Mouse (Mus musculus): ENCODE measurements at regions not wholly inside any gene's neighbourhood (a gene's known extent, or its start where the extent isn't known, plus 50 kb on each side); places are given as distances from the start of the nearest gene placed in this dataset.

GRCm38 (mm10) chr11:44052481-44052880, 151.5 kb upstream of the Adra1b start:
- H3K9ac ChIP-seq (replicated peaks), result no peak overlapping the region
- ATAC-seq (ENCODE audit: low FRiP score), result no peak
- H3K4me1 ChIP-seq, result no peaks in the 10 kb centered on the region
- no peak overlapping the region for H3K4me2 ChIP-seq
- H3K36me3 ChIP-seq, result no peaks in the 10 kb centered on the region
- no peak overlapping the region for H3K4me3 ChIP-seq (replicated peaks)
- no peaks in the 10 kb centered on the region for H3K27me3 ChIP-seq (replicated peaks)
- WGBS, result 90% methylated on average over 5 of the region's 5 CpGs
- no peaks in the 10 kb centered on the region for H3K9me3 ChIP-seq (replicated peaks)
- no peak overlapping the region for H3K27ac ChIP-seq (replicated peaks)

- Histone ChIP-seq H3K27me3 (replicated peaks) (no peaks in the 10 kb centered on the region), H3K9ac (replicated peaks) (no peak overlapping the region), H3K4me2 (no peak overlapping the region), H3K9me3 (replicated peaks) (no peaks in the 10 kb centered on the region), H3K36me3 (no peaks in the 10 kb centered on the region), H3K27ac (replicated peaks) (no peak overlapping the region), H3K4me3 (replicated peaks) (no peak overlapping the region), H3K4me1 (no peaks in the 10 kb centered on the region)
- WGBS, result 93% methylated on average over 1 of the region's 1 CpGs
- ATAC-seq (ENCODE audit: low FRiP score), result no peak
These were observed 161.4 kb upstream of the Adra1b start for GRCm38 (mm10) chr11:44062446-44062845.

- Histone ChIP-seq H3K4me3 (replicated peaks) (no peak overlapping the region), H3K4me2 (no peak overlapping the region), H3K9ac (replicated peaks) (no peak overlapping the region), H3K4me1 (no peaks in the 10 kb centered on the region), H3K36me3 (no peaks in the 10 kb centered on the region), H3K27ac (replicated peaks) (no peak overlapping the region), H3K27me3 (replicated peaks) (no peaks in the 10 kb centered on the region), H3K9me3 (replicated peaks) (no peaks in the 10 kb centered on the region)
- 93% methylated on average over 2 of the region's 2 CpGs for WGBS
- ATAC-seq (ENCODE audit: low FRiP score), result no peak
These were observed 165.2 kb upstream of the Adra1b start for GRCm38 (mm10) chr11:44066176-44066575.

- H3K9ac ChIP-seq (replicated peaks), result no peak overlapping the region
- ATAC-seq (ENCODE audit: low FRiP score), result no peak
- 79% methylated on average over 3 of the region's 3 CpGs for WGBS
- no peaks in the 10 kb centered on the region for H3K4me1 ChIP-seq
- H3K4me3 ChIP-seq (replicated peaks), result no peak overlapping the region
- no peak overlapping the region for H3K4me2 ChIP-seq
- H3K27me3 ChIP-seq (replicated peaks), result no peaks in the 10 kb centered on the region
- H3K27ac ChIP-seq (replicated peaks), result no peak overlapping the region
- H3K9me3 ChIP-seq (replicated peaks), result no peaks in the 10 kb centered on the region
- H3K36me3 ChIP-seq, result no peaks in the 10 kb centered on the region
These were observed 182.7 kb upstream of the Adra1b start for GRCm38 (mm10) chr11:44083716-44084115.

GRCm38 (mm10) chr11:44086951-44087350, 185.9 kb upstream of the Adra1b start:
- no peak overlapping the region for H3K27ac ChIP-seq (replicated peaks)
- H3K27me3 ChIP-seq (replicated peaks), result no peaks in the 10 kb centered on the region
- H3K4me2 ChIP-seq, result no peak overlapping the region
- ATAC-seq (ENCODE audit: low FRiP score), result no peak
- no peaks in the 10 kb centered on the region for H3K4me1 ChIP-seq
- H3K9me3 ChIP-seq (replicated peaks), result no peaks in the 10 kb centered on the region
- no peaks in the 10 kb centered on the region for H3K36me3 ChIP-seq
- no peak overlapping the region for H3K9ac ChIP-seq (replicated peaks)
- 74% methylated on average over 2 of the region's 2 CpGs for WGBS
- H3K4me3 ChIP-seq (replicated peaks), result no peak overlapping the region

- no peak overlapping the region for H3K27ac ChIP-seq (replicated peaks)
- WGBS, result 90% methylated on average over 9 of the region's 9 CpGs
- no peak for ATAC-seq (ENCODE audit: low FRiP score)
These were observed 188.5 kb upstream of the Adra1b start for GRCm38 (mm10) chr11:44089514-44089913.

GRCm38 (mm10) chr11:44095280-44095679, 194.3 kb upstream of the Adra1b start:
- H3K36me3 ChIP-seq, result no peaks in the 10 kb centered on the region
- no peak overlapping the region for H3K9ac ChIP-seq (replicated peaks)
- H3K4me2 ChIP-seq, result no peak overlapping the region
- no peak for ATAC-seq (ENCODE audit: low FRiP score)
- no peaks in the 10 kb centered on the region for H3K27me3 ChIP-seq (replicated peaks)
- H3K9me3 ChIP-seq (replicated peaks), result no peaks in the 10 kb centered on the region
- H3K4me3 ChIP-seq (replicated peaks), result no peak overlapping the region
- H3K27ac ChIP-seq (replicated peaks), result no peak overlapping the region
- WGBS, result 80% methylated on average over 4 of the region's 4 CpGs
- no peaks in the 10 kb centered on the region for H3K4me1 ChIP-seq

More at GRCm38 (mm10) chr11:44089514-44089913, 188.5 kb upstream of the Adra1b start:
- Histone ChIP-seq H3K27me3 (replicated peaks) (no peaks in the 10 kb centered on the region), H3K4me2 (no peak overlapping the region), H3K4me1 (no peaks in the 10 kb centered on the region), H3K4me3 (replicated peaks) (no peak overlapping the region), H3K36me3 (no peaks in the 10 kb centered on the region), H3K9me3 (replicated peaks) (no peaks in the 10 kb centered on the region), H3K9ac (replicated peaks) (no peak overlapping the region)

- Histone ChIP-seq H3K36me3 (no peaks in the 10 kb centered on the region), H3K4me1 (peaks cover 8% of the 10 kb centered on the region; the same call in 1 of the 2 replicates), H3K27me3 (replicated peaks) (no peaks in the 10 kb centered on the region), H3K4me2 (no peak overlapping the region), H3K27ac (replicated peaks) (peak overlapping the region; percentile 46; the same call in 1 of the 2 replicates), H3K4me3 (replicated peaks) (no peak overlapping the region), H3K9ac (replicated peaks) (no peak overlapping the region), H3K9me3 (replicated peaks) (no peaks in the 10 kb centered on the region)
- WGBS, result 57% methylated on average over 5 of the region's 5 CpGs
- peak; percentile 64; the same call in 1 of the 2 replicates for ATAC-seq (ENCODE audit: low FRiP score)
These were observed 202.3 kb upstream of the Adra1b start for GRCm38 (mm10) chr11:44103188-44103840.

GRCm38 (mm10) chr11:44103841-44104191, 202.8 kb upstream of the Adra1b start:
- Histone ChIP-seq H3K36me3 (no peaks in the 10 kb centered on the region), H3K27ac (replicated peaks) (0 out of 2 replicates have a peak overlapping the region, but pooled peaks have one; percentile 46), H3K9me3 (replicated peaks) (no peaks in the 10 kb centered on the region), H3K4me1 (peaks cover 8% of the 10 kb centered on the region; the same call in 1 of the 2 replicates), H3K4me3 (replicated peaks) (no peak overlapping the region), H3K27me3 (replicated peaks) (no peaks in the 10 kb centered on the region), H3K4me2 (no peak overlapping the region), H3K9ac (replicated peaks) (no peak overlapping the region)
- ATAC-seq (ENCODE audit: low FRiP score), result peak; percentile 67; the same call in 1 of the 2 replicates

- 97% methylated on average over 1 of the region's 1 CpGs for WGBS
- ATAC-seq (ENCODE audit: low FRiP score), result no peak
- Histone ChIP-seq H3K9me3 (replicated peaks) (no peaks in the 10 kb centered on the region), H3K27me3 (replicated peaks) (no peaks in the 10 kb centered on the region), H3K36me3 (no peaks in the 10 kb centered on the region), H3K4me2 (no peak overlapping the region), H3K9ac (replicated peaks) (no peak overlapping the region), H3K27ac (replicated peaks) (no peak overlapping the region), H3K4me3 (replicated peaks) (no peak overlapping the region), H3K4me1 (peaks cover 9% of the 10 kb centered on the region; the same call in 1 of the 2 replicates)
These were observed 205.2 kb upstream of the Adra1b start for GRCm38 (mm10) chr11:44106231-44106630.

GRCm38 (mm10) chr11:44111525-44111924, 210.5 kb upstream of the Adra1b start:
- Histone ChIP-seq H3K9ac (replicated peaks) (no peak overlapping the region), H3K4me2 (no peak overlapping the region), H3K27ac (replicated peaks) (no peak overlapping the region), H3K36me3 (no peaks in the 10 kb centered on the region), H3K4me1 (peaks cover 7% of the 10 kb centered on the region; the same call in 1 of the 2 replicates), H3K9me3 (replicated peaks) (no peaks in the 10 kb centered on the region), H3K4me3 (replicated peaks) (no peak overlapping the region), H3K27me3 (replicated peaks) (no peaks in the 10 kb centered on the region)
- 17% methylated on average over 5 of the region's 5 CpGs for WGBS
- ATAC-seq (ENCODE audit: low FRiP score), result no peak

GRCm38 (mm10) chr11:44127088-44127487, 226.1 kb upstream of the Adra1b start:
- Histone ChIP-seq H3K9ac (replicated peaks) (no peak overlapping the region), H3K27ac (replicated peaks) (no peak overlapping the region), H3K36me3 (no peaks in the 10 kb centered on the region), H3K9me3 (replicated peaks) (no peaks in the 10 kb centered on the region), H3K4me3 (replicated peaks) (no peak overlapping the region), H3K27me3 (replicated peaks) (no peaks in the 10 kb centered on the region), H3K4me1 (0 out of 2 replicates have a peak, but pooled peaks cover 3% of the 10 kb centered on the region), H3K4me2 (no peak overlapping the region)
- peak; percentile 31; the same call in 1 of the 2 replicates for ATAC-seq (ENCODE audit: low FRiP score)
- 53% methylated on average over 9 of the region's 9 CpGs for WGBS
